Mouse (Mus musculus) cerebellum, adult 2 months (tissue): ENCODE data around the gene Spop. TPM values are rescaled to one million over a fixed set of nuclear protein-coding genes. Genes with fewer than 3 reads are reported as not detected.

ENCODE experiments used
- DNase-seq, 2 experiments: peaks; one replicate each; pipeline ENCODE4 v3.0.0; 2021
- H3K27ac ChIP-seq: fragments of 200-500 bp; 2 replicates; pipeline ENCODE4 v1.5.1; 2012; ENCODE audit warnings: low read length, control low read depth, inconsistent platforms; ENCODE audit not compliant: insufficient read depth
- H3K27me3 ChIP-seq: fragments of 200-500 bp; 2 replicates; pipeline ENCODE4 v1.6.1; 2012; ENCODE audit warnings: inconsistent platforms, mild to moderate bottlenecking, low read length, moderate library complexity; ENCODE audit not compliant: control insufficient read depth, insufficient read depth
- H3K4me1 ChIP-seq: fragments of 200-500 bp; 2 replicates; pipeline ENCODE4 v1.6.1; 2011; ENCODE audit warnings: low read length; ENCODE audit not compliant: control insufficient read depth, insufficient read depth
- H3K4me3 ChIP-seq: fragments of 200-500 bp; replicated peaks from 2 replicates; pipeline ENCODE3; 2011; ENCODE audit warnings: mild to moderate bottlenecking, low read depth, low read length, control low read depth; ENCODE audit not compliant: insufficient read depth
- CTCF ChIP-seq: fragments of 200-500 bp; IDR thresholded peaks from 2 replicates; pipeline ENCODE4 v1.5.1; 2011; ENCODE audit warnings: low read depth, mild to moderate bottlenecking, control low read depth, low read length, moderate library complexity, borderline replicate concordance; ENCODE audit not compliant: insufficient read depth
- POLR2A ChIP-seq: fragments of 200-500 bp; IDR thresholded peaks from 2 replicates; pipeline ENCODE4 v1.6.1; 2011; ENCODE audit warnings: low read length, control low read depth, borderline replicate concordance; ENCODE audit not compliant: insufficient read depth
- WGBS: fragments of 180-500 bp; shearing (Covaris S2); methylation state at CpG from one replicate; pipeline ENCODE4 v1.1.7; 2018; 5-methylcytosine and 5-hydroxymethylcytosine counted together
- polyA plus RNA-seq: library from polyadenylated mRNA; depleted of rRNA; stranded (reverse); fragments of >200 nt; gene quantifications from 2 replicates; pipeline ENCODE4 v1.2.3, GENCODE M21; 2012

Spop gene
- polyA plus RNA-seq, 1 experiment: 149 TPM

GRCm38 (mm10) chr11:95513461-95514297 lies 99.8 kb downstream of the Spop start:
- Histone ChIP-seq H3K27me3 (no peaks in the 10 kb centered on the region), H3K4me3 (peak overlapping the region; percentile 64), H3K27ac (peak overlapping the region; percentile 37), H3K4me1 (peaks cover 19% of the 10 kb centered on the region)
- DNase-seq: peak; percentile 43 to 62
- TF ChIP-seq POLR2A (no peak), CTCF (no peak)
- under 1% methylated on average over 66 of the region's 66 CpGs for WGBS

GRCm38 (mm10) chr11:95514298-95514861 lies 100.5 kb downstream of the Spop start, which contains the start of gene Nxph3:
Nxph3 (minus strand) TSS chr11:95514570.
- Histone ChIP-seq H3K27me3 (no peaks in the 10 kb centered on the region), H3K27ac (peak within 1 kb of the TSS; percentile 37), H3K4me1 (peaks cover 19% of the 10 kb centered on the region), H3K4me3 (peak within 1 kb of the TSS; percentile 64)
- peak; percentile 87 to 88 for DNase-seq
- under 1% methylated on average over 61 of the region's 66 CpGs for WGBS
- TF ChIP-seq POLR2A: 0 out of 2 replicates have a peak, but pooled peaks have one; percentile 10
- TF ChIP-seq CTCF: peak; percentile 38; the same call in 1 of the 2 replicates

- DNase-seq: peak in 1 of 2 experiments; percentile 28
- WGBS: 51% methylated on average over 17 of the region's 17 CpGs
- TF ChIP-seq POLR2A: no peak
- TF ChIP-seq CTCF: no peak
- Histone ChIP-seq H3K4me3 (no peak overlapping the region), H3K27me3 (no peaks in the 10 kb centered on the region), H3K27ac (peak overlapping the region; percentile 18; the same call in 1 of the 2 replicates), H3K4me1 (peaks cover 19% of the 10 kb centered on the region)
These were observed 101.8 kb downstream of the Spop start for GRCm38 (mm10) chr11:95515376-95516323.

GRCm38 (mm10) chr11:95516491-95516911 lies 102.6 kb downstream of the Spop start:
- H3K27me3 ChIP-seq: no peaks in the 10 kb centered on the region
- 34% methylated on average over 5 of the region's 5 CpGs for WGBS

GRCm38 (mm10) chr11:95517162-95517561 lies 103.3 kb downstream of the Spop start:
- TF ChIP-seq POLR2A: no peak
- no peak for TF ChIP-seq CTCF
- WGBS: 38% methylated on average over 6 of the region's 6 CpGs
- Histone ChIP-seq H3K27me3 (no peaks in the 10 kb centered on the region), H3K4me1 (peaks cover 22% of the 10 kb centered on the region), H3K27ac (no peak overlapping the region), H3K4me3 (no peak overlapping the region)
- no peak for DNase-seq

More at GRCm38 (mm10) chr11:95516491-95516911, 102.6 kb downstream of the Spop start:
- Histone ChIP-seq H3K27ac (no peak overlapping the region), H3K4me1 (peaks cover 22% of the 10 kb centered on the region), H3K4me3 (no peak overlapping the region)
- TF ChIP-seq POLR2A: no peak
- TF ChIP-seq CTCF: no peak
- DNase-seq: no peak

GRCm38 (mm10) chr11:95519299-95519698 lies 105.4 kb downstream of the Spop start:
- no peaks in the 10 kb centered on the region for H3K27me3 ChIP-seq
- 80% methylated on average over 10 of the region's 10 CpGs for WGBS
- H3K27ac ChIP-seq: no peak overlapping the region
- no peak overlapping the region for H3K4me3 ChIP-seq
- TF ChIP-seq CTCF: no peak
- no peak for TF ChIP-seq POLR2A
- no peak for DNase-seq
- peaks cover 13% of the 10 kb centered on the region for H3K4me1 ChIP-seq

GRCm38 (mm10) chr11:95519996-95520395 lies 106.1 kb downstream of the Spop start:
- TF ChIP-seq POLR2A: no peak
- TF ChIP-seq CTCF: no peak
- H3K4me1 ChIP-seq: peaks cover 13% of the 10 kb centered on the region
- 45% methylated on average over 3 of the region's 3 CpGs for WGBS

More at GRCm38 (mm10) chr11:95519996-95520395, 106.1 kb downstream of the Spop start:
- Histone ChIP-seq H3K27me3 (no peaks in the 10 kb centered on the region), H3K4me3 (no peak overlapping the region), H3K27ac (no peak overlapping the region)
- peak in 1 of 2 experiments; percentile 24 for DNase-seq
